Comparison of ENCODE assay signal across 19 mouse cellular contexts in genomic region chr2:32058241-32058640, GRCm38 (mm10). TPM values are rescaled to one million over a fixed set of nuclear protein-coding genes. Genes with fewer than 3 reads are reported as not detected.
"Had no signal": no experiment of that assay in that cellular context is flagged by ENCODE, and none has a peak within 500 bp of the region (broad histone marks: within the 10 kb centered on the region; RNA-seq: fewer than 3 reads in every experiment).

No protein-coding gene starts in this region.

- DNase-seq: kidney, adult 8-10 months; kidney, postnatal 36 days; layer of hippocampus, adult 9-11 months; layer of hippocampus, postnatal 36 days; liver; liver, embryonic 13.5 days; liver, postnatal 0 days; lung, postnatal 14 days; retina, postnatal 1 day; right cerebral cortex, postnatal 4 days had no signal

- H3K4me1 ChIP-seq: lung, embryonic 15.5 days; midbrain, embryonic 15.5 days; neural tube, embryonic 13.5 days had no signal

- H3K4me3 ChIP-seq: limb, embryonic 12.5 days; liver, embryonic 13.5 days; lung, embryonic 15.5 days; megakaryocyte, embryonic 14.5 days; midbrain, embryonic 15.5 days; neural tube, embryonic 13.5 days had no signal

- ATAC-seq: liver, postnatal 0 days; midbrain, embryonic 15.5 days had no signal

- H3K9me3 ChIP-seq: limb, embryonic 12.5 days; liver, embryonic 13.5 days; lung, embryonic 15.5 days; megakaryocyte, embryonic 14.5 days; midbrain, embryonic 15.5 days; neural tube, embryonic 13.5 days had no signal

- H3K9ac ChIP-seq: limb, embryonic 12.5 days; liver, postnatal 0 days; lung, embryonic 15.5 days; midbrain, embryonic 15.5 days; neural tube, embryonic 13.5 days had no signal

- H3K4me2 ChIP-seq: limb, embryonic 12.5 days; liver, embryonic 13.5 days; lung, embryonic 15.5 days; midbrain, embryonic 11.5 days; midbrain, embryonic 15.5 days; neural tube, embryonic 13.5 days had no signal

- H3K36me3 ChIP-seq: neural tube, embryonic 13.5 days had no signal

- H3K27me3 ChIP-seq: limb, embryonic 12.5 days; liver, embryonic 13.5 days; lung, embryonic 15.5 days; megakaryocyte, embryonic 14.5 days; midbrain, embryonic 15.5 days; neural tube, embryonic 13.5 days had no signal

- H3K27ac ChIP-seq: kidney, postnatal 0 days; limb, embryonic 12.5 days; lung, embryonic 15.5 days; macrophage; midbrain, embryonic 15.5 days; neural tube, embryonic 13.5 days had no signal

RNA-seq across cellular contexts. Expression of gene Plpp7, which starts 37.1 kb away (rescaled TPM):
- total RNA-seq: monocyte, adult 5-6 weeks had no signal
